Mouse (Mus musculus) kidney, adult 2 months (tissue): ENCODE results near the gene Pacsin2.

Experiments
- CTCF ChIP-seq: fragments of 200-500 bp; conservative IDR thresholded peaks from 2 replicates; pipeline ENCODE4 v1.5.1; 2011; ENCODE audit warnings: low read depth, mild to moderate bottlenecking, control low read depth, low read length, moderate library complexity, mixed read lengths; ENCODE audit not compliant: insufficient read depth, insufficient read length
- POLR2A ChIP-seq: fragments of 200-500 bp; IDR thresholded peaks from one replicate; pipeline ENCODE4 v1.6.1; 2011; ENCODE audit warnings: low read depth, low read length, control low read depth

DNA sequence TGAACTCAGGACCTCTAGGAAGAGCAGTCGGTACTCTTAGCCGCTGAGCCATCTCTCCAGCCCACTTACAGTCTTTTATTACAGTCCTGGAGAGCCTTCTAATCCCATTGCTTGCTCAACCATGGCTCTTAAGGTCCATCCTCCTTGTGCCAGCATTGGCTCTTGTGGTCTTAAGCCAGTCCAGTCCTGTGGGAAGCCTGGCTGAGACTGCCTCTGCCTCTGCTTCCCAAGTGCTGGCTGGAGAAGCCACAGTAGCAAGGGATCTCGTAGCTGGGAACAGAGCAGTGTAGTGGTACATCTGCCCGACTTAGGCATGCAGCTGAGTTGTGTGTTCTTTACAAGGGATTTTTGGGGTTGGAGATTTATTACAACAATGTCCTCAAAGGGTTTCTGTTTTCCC, 81.9 kb downstream of the Pacsin2 start:
- no peak for TF ChIP-seq POLR2A
- no peak for TF ChIP-seq CTCF
